Mouse (Mus musculus) urinary bladder, postnatal 36 days (tissue): ENCODE results near the gene Ikzf1.

Experiments used
- DNase-seq, 2 experiments: peaks; one replicate each; pipeline ENCODE4 v3.0.0; 2022; ENCODE audit warnings: low spot score in 2 of 2, mixed read lengths in 1 of 2

The Ikzf1 gene

DNA sequence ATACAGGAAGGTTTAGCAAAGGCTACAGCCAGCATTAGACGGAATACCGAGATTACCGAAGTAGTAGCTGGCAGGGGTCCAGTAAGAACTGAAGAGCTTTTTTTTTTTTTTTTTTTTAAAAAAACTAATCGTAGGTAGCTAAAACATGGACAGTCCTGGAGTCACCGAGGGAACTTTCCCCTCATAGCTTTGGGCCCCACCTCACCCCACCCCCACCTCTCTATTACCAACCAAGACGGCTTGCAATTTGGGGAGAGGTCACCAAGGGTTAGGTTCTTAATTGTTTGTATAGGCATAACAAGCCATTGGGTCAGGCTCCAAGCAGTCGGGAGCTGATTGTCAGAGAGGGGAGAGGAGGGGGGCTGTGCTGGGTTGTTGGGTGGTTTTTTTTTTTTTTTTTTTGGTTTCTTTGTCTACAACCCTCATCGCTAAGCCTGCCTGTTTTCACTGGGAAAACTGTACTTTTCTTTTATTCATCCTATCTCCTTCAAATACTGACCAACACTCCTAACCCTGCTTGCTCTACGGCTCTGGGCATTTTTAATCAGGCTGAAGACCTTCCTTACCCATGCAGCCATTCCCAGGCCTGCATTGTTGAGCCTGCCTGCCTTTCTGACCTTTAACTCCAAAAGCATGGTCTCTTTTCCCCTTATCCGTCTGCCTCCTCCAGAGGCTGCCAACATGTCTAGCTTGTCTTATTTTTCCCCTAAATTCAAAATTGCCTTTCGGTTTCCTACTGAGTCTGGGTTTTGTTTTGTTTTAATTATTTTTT, 124.8 kb downstream of the Ikzf1 start:
- DNase-seq: no peak

DNA sequence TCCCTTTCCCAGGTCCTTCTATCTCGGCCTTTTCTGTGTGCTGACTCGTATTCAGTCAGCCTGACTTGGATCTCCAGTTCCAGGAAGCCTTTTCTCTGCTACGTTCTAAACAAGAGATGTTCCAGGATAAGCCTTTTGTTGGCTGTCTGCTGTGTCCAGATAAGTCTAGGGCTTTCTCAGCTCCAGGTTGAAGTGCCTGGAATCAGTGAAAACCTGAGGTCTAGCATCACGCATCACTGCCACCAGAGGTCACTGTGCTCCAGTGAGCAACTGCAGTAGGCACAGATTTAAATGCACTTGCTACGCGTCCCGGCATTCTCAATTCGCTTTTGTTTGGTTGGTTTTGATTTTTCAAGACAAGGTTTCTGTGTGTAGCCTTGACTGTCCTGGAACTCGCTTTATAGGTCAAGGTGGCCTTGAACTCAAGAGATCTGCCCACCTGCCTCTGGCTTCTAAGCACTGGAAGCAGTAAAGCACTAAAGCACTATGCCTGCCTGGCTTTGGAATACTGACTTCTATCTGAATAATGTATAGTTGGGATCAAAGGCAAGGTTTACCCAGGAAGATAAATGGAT, 127.2 kb downstream of the Ikzf1 start:
- DNase-seq: peak; percentile 58 to 72

DNA sequence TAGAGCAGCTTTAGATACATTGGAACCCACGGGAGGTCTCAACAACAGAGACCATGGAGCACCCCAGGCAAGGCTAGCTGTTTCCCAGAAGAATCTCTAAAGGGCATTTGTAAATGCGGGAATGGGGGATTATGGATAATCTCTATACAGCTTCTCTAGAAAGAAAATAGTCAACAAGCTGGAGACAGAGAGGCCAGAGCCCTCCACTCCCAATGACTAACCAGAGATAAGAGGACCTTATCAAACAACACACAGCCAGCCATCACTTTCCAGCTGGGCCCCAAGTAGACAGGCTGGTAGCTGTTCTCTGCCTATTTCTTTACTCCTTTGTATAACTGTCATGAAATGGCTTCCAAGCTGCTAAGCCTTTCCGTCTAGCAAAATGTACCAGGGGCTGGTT, 130.9 kb downstream of the Ikzf1 start:
- DNase-seq: no peak

DNA sequence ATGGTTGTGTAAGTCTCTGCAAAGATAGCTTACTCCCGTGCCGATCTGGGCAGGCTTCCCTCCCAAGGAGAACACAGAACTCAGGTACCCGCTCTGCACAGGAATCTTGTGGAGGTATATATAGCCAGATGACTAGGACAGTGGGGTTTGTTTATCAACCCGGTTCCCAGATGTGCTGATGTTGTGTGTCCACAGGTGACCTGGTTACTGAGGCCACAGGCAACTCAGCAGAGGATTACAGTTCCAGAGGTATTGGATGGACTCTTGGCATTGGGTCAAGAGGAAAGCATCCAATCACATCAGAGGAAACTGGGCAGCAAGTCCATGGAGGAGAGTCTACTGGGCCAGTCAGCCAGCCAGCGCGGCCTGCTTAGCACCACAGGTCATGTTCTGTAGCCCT, 134.0 kb downstream of the Ikzf1 start:
- no peak for DNase-seq

DNA sequence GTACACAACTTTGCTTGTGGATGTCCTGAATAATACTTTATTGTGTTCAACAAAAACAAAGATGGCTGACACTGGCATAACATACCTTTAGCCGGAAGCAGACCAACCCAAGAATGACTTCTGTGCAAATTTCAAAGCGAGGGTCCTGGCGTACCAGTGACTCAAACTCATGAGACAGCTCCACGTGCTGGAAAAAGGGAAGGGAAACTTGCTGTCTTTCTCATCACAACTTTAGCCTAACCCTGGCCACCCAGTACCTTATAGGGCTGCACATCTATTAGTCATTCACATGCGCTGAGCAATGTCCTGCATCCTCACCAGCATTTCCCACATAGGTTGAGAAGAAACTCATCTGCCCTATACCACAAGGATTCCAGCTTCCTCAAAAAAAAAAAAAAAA, 134.4 kb downstream of the Ikzf1 start:
- no peak for DNase-seq

DNA sequence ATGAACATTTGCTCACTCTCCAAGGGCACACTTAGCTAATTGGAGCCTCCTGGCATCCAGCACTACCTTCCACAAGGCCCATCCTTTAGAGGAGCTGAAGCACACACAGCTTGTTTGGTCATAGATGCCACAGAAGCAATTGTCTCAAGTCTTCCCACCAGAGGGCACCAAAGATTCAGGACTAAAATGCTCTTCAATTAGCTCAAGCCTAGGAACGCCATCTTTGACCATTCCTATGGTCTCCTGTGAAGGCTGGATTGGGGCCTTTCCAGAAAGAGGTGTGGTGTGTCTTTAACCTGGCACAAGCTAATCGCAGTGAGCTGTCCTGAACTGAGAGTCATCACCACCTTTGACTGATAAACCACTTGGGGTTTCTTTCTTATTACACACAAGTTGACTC, 135.4 kb downstream of the Ikzf1 start:
- DNase-seq: peak; percentile 69 to 72

DNA sequence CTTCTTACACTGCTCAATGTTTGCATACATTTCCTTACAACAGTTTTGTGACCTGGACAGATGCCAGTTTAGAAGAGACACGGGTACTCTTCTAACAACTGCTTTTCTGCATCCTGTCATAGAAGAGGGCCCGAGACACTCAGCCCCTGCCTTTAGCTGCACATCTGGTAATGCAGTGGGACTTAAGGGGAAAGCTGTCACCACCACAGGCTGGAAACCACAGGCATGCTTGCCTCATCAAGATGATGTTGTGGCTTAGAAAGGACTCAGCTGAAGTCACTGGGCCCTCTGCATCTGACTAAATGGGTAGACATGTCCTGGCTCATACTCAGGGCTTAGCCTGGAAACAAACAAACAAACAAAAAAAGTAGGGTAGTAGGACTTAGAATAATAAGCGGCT, 135.9 kb downstream of the Ikzf1 start:
- DNase-seq: no peak

DNA sequence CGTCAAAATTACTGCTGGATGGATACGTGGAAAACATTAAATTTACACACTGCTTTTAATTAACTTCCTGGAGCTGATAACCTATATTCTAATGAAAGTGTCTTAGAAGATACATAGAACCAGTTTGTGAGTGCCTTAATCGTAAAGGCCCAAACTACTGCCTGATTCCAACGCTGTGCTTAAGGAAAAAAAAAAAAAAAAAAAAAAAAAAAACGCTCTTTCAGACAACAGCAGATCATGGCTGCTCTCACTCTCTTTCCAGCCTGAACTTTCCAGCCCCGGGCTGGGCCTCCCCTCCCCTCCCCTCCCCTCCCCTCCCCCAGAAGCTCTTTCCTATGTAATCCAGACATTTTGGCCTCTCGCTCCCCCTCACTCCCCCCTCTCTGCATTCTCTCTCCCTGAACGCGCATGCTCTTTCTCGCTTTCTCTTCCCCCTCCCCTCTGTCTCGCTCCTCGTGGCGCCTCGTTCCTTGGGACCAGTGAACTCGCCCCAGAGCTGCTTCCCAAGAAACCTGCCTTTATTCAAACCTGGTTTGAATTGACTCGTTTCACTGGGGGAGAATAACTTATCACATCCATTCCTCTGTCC, 136.7 kb downstream of the Ikzf1 start:
- DNase-seq: no peak
